Mouse (Mus musculus) MEL (cell line): ENCODE results near the gene Srsf3.

Source experiments
- MAFK ChIP-seq: IDR thresholded peaks from 2 replicates; pipeline ENCODE4 v1.6.1; 2011; ENCODE audit warnings: low read depth, mild to moderate bottlenecking, low read length, improper control_type of control experiment, borderline replicate concordance
- TBP ChIP-seq: IDR thresholded peaks from 2 replicates; pipeline ENCODE4 v1.8.0; 2011; ENCODE audit warnings: low read depth, low read length, improper control_type of control experiment

- TF ChIP-seq MAFK (no peak), TBP (no peak)
These were observed 12.5 kb downstream of the Srsf3 start for GRCm38 (mm10) chr17:29044925-29045319.
